Mouse (Mus musculus) forebrain, postnatal 0 days (tissue): Measurements from ENCODE around the gene Tnk2. TPM values are rescaled to one million over a fixed set of nuclear protein-coding genes. Genes with fewer than 3 reads are reported as not detected.
"Not testable (repeated sequence)": the region's sequence is repeated elsewhere in the genome, so short reads cannot be mapped to it uniquely, and the experiment has no call there.

Source experiments
- ATAC-seq: fragments of 200-750 bp; cut with Nextera tagmentation; 2 replicates; pipeline ENCODE4 v1.8.0; 2017; ENCODE audit warnings: mild to moderate bottlenecking, moderate library complexity
- DNase-seq: peaks from one replicate; pipeline ENCODE4 v3.0.0-alpha.2; 2015
- H3K27ac ChIP-seq: fragments of 300-500 bp; sonication (generic); 2 replicates; pipeline ENCODE4 v1.5.1; 2014; ENCODE audit warnings: low read depth, mild to moderate bottlenecking, antibody characterized with exemption, low read length, moderate library complexity, mixed read lengths
- H3K27me3 ChIP-seq: fragments of 300-500 bp; sonication (generic); 2 replicates; pipeline ENCODE4 v1.6.1; 2014; ENCODE audit warnings: mild to moderate bottlenecking, low read length, mixed read lengths; ENCODE audit not compliant: insufficient read depth
- H3K36me3 ChIP-seq: fragments of 300-500 bp; sonication (generic); 2 replicates; pipeline ENCODE4 v1.6.1; 2014; ENCODE audit warnings: mild to moderate bottlenecking, moderate library complexity; ENCODE audit not compliant: insufficient read depth
- H3K4me1 ChIP-seq: fragments of 300-500 bp; sonication (generic); 2 replicates; pipeline ENCODE4 v1.6.1; 2014; ENCODE audit warnings: antibody characterized with exemption; ENCODE audit not compliant: insufficient read depth
- H3K4me2 ChIP-seq: fragments of 300-500 bp; sonication (generic); 2 replicates; pipeline ENCODE4 v1.6.1; 2014; ENCODE audit warnings: low read depth, mild to moderate bottlenecking, moderate library complexity
- H3K4me3 ChIP-seq: fragments of 300-500 bp; sonication (generic); 2 replicates; pipeline ENCODE4 v1.5.1; 2014; ENCODE audit warnings: low read depth, low read length, mixed read lengths
- H3K9ac ChIP-seq: fragments of 300-500 bp; sonication (generic); 2 replicates; pipeline ENCODE4 v1.6.1; 2014; ENCODE audit warnings: mild to moderate bottlenecking
- H3K9me3 ChIP-seq: fragments of 300-500 bp; sonication (generic); 2 replicates; pipeline ENCODE4 v1.6.1; 2016; ENCODE audit warnings: low read length
- CTCF ChIP-seq: sonication (generic); IDR thresholded peaks from 2 replicates; pipeline ENCODE4 v1.5.1; 2016; ENCODE audit warnings: antibody characterized with exemption, control low read depth, low read depth
- WGBS: fragments of 180-500 bp; shearing (Covaris S2); extraction: QIAGEN DNeasy Blood & Tissue Kit; methylation state at CpG from one replicate; pipeline ENCODE4 v1.1.7; 2014; 5-methylcytosine and 5-hydroxymethylcytosine counted together
- polyA plus RNA-seq: library from polyadenylated mRNA; unstranded; fragments of >200 nt; fragmentation: Nextera tagmentation; extraction: Ambion mirVana; gene quantifications from 2 replicates; pipeline ENCODE4 v1.2.1, GENCODE M21; 2015
- total RNA-seq: library from RNA; depleted of rRNA; stranded (reverse); fragments of >200 nt; gene quantifications from 2 replicates; pipeline ENCODE4 v1.2.3, GENCODE M21; 2014

Tnk2 gene
- total and polyA plus RNA-seq, 2 experiments from 2014 or later = 13.2 to 48.4 TPM

DNA sequence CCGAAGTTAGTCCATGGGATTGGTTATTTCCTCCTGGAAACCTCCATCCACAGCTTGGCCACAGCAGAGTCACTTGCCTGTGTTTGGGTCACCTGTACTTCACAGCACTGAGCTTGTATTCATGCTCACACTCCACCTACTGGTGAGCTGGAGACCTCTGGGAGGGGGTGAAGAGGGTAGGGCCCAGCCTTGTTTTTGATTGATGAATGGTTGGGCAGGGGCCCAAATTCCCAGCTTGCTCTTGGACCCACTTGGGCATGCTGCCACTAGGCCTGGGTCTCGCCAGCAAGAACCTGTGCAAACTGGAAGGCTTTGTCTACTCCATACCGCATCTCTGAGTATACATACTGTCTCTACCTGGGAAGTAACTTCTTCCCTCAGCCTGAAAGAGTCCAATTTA lies 8.4 kb upstream of the Tnk2 start:
- Histone ChIP-seq H3K27me3 (no peaks in the 10 kb centered on the region), H3K27ac (no peak overlapping the region), H3K4me2 (no peak overlapping the region), H3K36me3 (peaks cover 14% of the 10 kb centered on the region; the same call in 1 of the 2 replicates), H3K9ac (no peak overlapping the region), H3K4me3 (no peak overlapping the region), H3K4me1 (no peaks in the 10 kb centered on the region), H3K9me3 (no peaks in the 10 kb centered on the region)
- ATAC-seq (peak; percentile 56), DNase-seq (peak; percentile 46)
- TF ChIP-seq CTCF = peak; percentile 41; the same call in 1 of the 2 replicates
- 47% methylated on average over 3 of the region's 3 CpGs for WGBS

DNA sequence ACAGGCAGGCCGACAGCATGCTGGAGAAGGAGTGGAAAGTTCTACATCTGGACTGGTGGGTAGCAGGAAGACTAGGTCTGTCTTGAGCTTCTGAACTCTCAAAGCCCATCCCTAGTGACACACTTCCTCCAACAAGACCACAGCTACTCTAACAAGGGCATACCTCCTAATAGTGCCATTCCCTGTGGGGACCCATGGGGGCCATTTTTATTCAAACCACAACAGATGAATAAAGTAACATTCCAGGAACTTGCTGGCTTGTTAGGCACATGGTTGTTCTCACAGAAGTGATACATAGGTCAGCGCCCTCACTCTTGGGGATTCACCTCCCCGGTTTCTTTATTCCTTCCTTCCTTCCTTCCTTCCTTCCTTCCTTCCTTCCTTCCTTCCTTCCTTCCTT lies 7.3 kb upstream of the Tnk2 start:
- Histone ChIP-seq H3K9me3 (no peaks in the 10 kb centered on the region), H3K36me3 (0 out of 2 replicates have a peak, but pooled peaks cover 9% of the 10 kb centered on the region), H3K4me1 (no peaks in the 10 kb centered on the region), H3K4me2 (no peak overlapping the region), H3K9ac (no peak overlapping the region), H3K27me3 (no peaks in the 10 kb centered on the region), H3K4me3 (no peak overlapping the region), H3K27ac (no peak overlapping the region)
- WGBS = 93% methylated on average over 3 of the region's 3 CpGs
- TF ChIP-seq CTCF = no peak
- DNase-seq (no peak), ATAC-seq (no peak)

DNA sequence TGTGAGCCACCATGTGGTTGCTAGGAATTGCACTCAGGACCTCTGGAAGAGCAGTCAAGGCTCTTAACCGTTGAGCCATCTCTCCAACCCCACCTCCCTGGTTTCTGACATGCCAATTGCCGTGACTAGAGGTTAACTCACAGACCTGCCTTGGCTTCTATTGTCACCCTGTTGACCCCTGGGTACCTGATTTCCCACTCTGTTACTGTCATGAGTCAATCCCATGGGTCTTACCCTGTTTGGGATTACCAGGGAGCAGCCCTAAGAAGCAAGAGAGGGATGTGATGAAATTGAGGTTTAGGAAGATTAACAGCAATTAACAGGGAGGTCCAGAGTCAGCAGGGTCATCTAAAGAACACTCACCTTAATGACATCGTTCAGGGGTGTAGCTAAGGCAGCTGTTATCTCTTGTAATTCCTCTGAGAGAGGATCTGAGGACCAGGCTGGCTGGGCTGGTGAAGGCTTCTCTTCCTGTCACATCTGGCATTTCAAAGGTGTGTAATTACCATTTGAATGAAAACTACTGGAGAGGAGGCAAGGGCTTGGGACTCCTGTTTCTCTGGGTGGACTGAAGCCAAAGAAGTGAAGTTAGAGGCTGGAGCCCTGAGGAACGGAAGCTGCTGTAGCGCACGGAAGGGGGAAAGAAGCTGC lies 6.7 kb upstream of the Tnk2 start:
- no peak overlapping the region for H3K4me3 ChIP-seq
- no peak for DNase-seq
- no peak overlapping the region for H3K27ac ChIP-seq
- H3K9ac ChIP-seq = no peak overlapping the region
- H3K27me3 ChIP-seq = no peaks in the 10 kb centered on the region
- 0 out of 2 replicates have a peak, but pooled peaks cover 7% of the 10 kb centered on the region for H3K36me3 ChIP-seq
- WGBS = 42% methylated on average over 6 of the region's 6 CpGs
- ATAC-seq = no peak
- no peaks in the 10 kb centered on the region for H3K4me1 ChIP-seq
- no peak for TF ChIP-seq CTCF
- H3K9me3 ChIP-seq = no peaks in the 10 kb centered on the region
- no peak overlapping the region for H3K4me2 ChIP-seq

DNA sequence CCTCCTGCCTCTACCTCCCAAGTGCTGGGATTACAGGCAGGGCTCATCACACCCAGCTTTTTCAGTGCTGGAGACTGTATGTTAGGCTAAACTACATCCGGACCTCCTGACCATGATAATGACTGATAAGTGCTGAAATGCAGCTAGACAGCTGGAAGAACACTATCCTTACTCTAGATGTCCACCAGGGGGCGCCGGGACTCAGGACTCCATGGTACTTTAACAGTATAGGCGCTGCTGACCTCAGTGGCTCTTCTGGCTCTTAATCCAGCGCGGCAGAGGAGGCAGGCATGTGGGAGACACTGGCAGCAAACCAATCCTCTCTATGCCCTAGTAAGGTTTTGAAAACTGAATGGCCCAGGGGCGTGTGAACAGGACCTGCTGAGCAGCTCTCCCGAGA lies 5.2 kb upstream of the Tnk2 start:
- peak; percentile 89 for TF ChIP-seq CTCF
- Histone ChIP-seq H3K27me3 (no peaks in the 10 kb centered on the region), H3K9me3 (no peaks in the 10 kb centered on the region), H3K27ac (no peak overlapping the region), H3K4me3 (no peak overlapping the region), H3K4me1 (no peaks in the 10 kb centered on the region), H3K4me2 (no peak overlapping the region), H3K36me3 (no peaks in the 10 kb centered on the region), H3K9ac (no peak overlapping the region)
- WGBS = 8% methylated on average over 8 of the region's 8 CpGs
- ATAC-seq (peak; percentile 72), DNase-seq (peak; percentile 84)

DNA sequence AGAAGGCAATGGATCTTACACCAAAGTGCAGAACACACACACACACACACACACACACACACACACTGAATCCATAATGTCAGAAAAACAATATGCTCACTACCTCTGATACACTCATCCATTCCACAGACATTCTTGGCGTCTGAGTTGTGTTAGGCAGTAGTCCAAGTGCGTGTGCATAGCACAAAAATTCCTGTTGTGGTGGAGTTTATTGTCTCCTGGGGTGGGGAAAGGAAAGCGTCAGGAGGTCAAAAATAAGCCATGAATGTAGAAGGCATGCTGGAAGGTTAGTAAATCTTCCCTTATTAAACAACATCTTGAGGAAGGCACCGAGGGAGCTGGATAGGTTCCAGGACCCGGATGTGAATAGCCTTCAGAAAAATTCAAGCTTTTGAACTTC lies 3.6 kb upstream of the Tnk2 start:
- 53% methylated on average over 5 of the region's 5 CpGs for WGBS
- H3K27ac ChIP-seq = no peak overlapping the region
- H3K36me3 ChIP-seq = no peaks in the 10 kb centered on the region
- no peaks in the 10 kb centered on the region for H3K9me3 ChIP-seq
- no peak for ATAC-seq
- no peak overlapping the region for H3K4me3 ChIP-seq
- no peaks in the 10 kb centered on the region for H3K27me3 ChIP-seq
- no peak overlapping the region for H3K9ac ChIP-seq
- peaks cover 5% of the 10 kb centered on the region; the same call in 1 of the 2 replicates for H3K4me1 ChIP-seq
- no peak overlapping the region for H3K4me2 ChIP-seq
- no peak for TF ChIP-seq CTCF
- no peak for DNase-seq

DNA sequence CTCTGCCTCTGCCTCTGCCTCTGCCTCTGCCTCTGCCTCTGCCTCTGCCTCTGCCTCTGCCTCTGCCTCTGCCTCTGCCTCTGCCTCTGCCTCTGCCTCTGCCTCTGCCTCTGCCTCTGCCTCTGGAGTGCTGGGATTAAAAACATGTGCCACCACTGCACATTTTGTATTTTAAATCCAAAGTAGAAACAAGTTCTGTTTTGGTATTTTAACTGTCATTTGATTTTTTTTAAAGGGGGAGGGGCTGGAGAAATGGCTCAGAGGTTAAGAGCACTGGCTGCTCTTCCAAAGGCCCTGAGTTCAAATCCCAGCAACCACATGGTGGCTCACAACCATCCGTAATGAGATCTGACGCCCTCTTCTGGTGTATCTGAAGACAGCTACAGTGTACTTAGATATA lies 3.0 kb upstream of the Tnk2 start:
- H3K27me3 ChIP-seq, H3K4me3 ChIP-seq, H3K9ac ChIP-seq, H3K36me3 ChIP-seq, ATAC-seq, H3K9me3 ChIP-seq, H3K4me2 ChIP-seq, DNase-seq, H3K27ac ChIP-seq: not testable (repeated sequence)
- H3K4me1 ChIP-seq = peaks cover 11% of the 10 kb centered on the region; the same call in 1 of the 2 replicates
- WGBS = 74% methylated on average over 2 of the region's 2 CpGs

DNA sequence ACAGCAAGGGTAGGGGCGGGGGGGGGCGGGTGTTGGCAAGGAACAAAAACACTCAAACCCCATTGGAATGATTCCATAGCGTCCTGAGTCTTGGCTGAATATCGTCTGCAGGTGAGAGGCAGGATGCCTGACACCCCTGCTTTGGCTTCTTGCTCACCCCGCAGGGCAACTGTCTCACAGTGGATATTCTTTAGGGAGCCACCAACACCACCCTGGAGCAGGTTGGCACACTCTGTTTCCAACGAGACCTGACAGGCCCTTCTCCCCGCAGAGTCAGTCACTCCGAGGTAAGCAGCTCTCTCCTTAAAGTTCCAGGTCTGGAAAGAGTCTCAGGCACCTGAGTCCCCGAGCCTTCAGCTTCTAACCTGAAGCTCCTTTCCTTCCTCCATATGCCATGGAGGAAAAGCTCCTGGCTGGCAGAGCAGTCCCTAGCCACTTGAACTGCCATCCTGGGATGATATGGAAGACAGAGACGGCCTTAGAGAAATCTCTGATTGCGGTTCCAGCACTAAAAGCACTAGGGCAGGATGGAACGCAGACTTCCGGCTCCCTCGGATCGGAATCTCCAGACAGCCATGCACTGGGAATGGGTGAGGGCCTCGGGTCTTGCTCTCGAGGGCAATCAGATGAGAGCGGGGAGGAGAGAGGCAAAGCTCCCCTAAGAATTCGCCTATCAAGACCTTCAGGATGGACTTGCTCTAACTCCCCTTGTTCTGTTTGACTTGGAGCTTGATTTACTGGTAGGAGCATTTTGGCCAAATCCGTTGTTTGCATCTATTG lies 2.0 kb upstream of the Tnk2 start:
- no peak for TF ChIP-seq CTCF
- H3K36me3 ChIP-seq = no peaks in the 10 kb centered on the region
- H3K4me1 ChIP-seq = peaks cover 17% of the 10 kb centered on the region
- no peak overlapping the region for H3K9ac ChIP-seq
- no peaks in the 10 kb centered on the region for H3K27me3 ChIP-seq
- H3K4me2 ChIP-seq = no peak overlapping the region
- WGBS = 57% methylated on average over 20 of the region's 20 CpGs
- no peak overlapping the region for H3K27ac ChIP-seq
- no peak overlapping the region for H3K4me3 ChIP-seq
- DNase-seq (no peak), ATAC-seq (no peak)
- H3K9me3 ChIP-seq = no peaks in the 10 kb centered on the region
